Mouse (Mus musculus) heart, embryonic 12.5 days (tissue): Measurements from ENCODE around the gene Mrps27. TPM values are rescaled to one million over a fixed set of nuclear protein-coding genes. Genes with fewer than 3 reads are reported as not detected.

ENCODE experiments used
- ATAC-seq: fragments of 200-750 bp; cut with Nextera tagmentation; 2 replicates; pipeline ENCODE4 v1.8.0; 2017; ENCODE audit warnings: moderate TSS enrichment, moderate library complexity; ENCODE audit not compliant: insufficient number of reproducible peaks, low FRiP score
- H3K27ac ChIP-seq: fragments of 300-500 bp; sonication (generic); 2 replicates; pipeline ENCODE4 v1.5.1; 2016; ENCODE audit warnings: mild to moderate bottlenecking, moderate library complexity; ENCODE audit not compliant: poor library complexity, severe bottlenecking
- H3K27me3 ChIP-seq: fragments of 300-500 bp; sonication (generic); replicated peaks from 2 replicates; pipeline ENCODE4 v1.6.1; 2016; ENCODE audit warnings: mild to moderate bottlenecking, moderate library complexity
- H3K36me3 ChIP-seq: fragments of 300-500 bp; sonication (generic); 2 replicates; pipeline ENCODE4 v1.6.1; 2016; ENCODE audit warnings: mild to moderate bottlenecking, moderate library complexity
- H3K4me1 ChIP-seq: fragments of 300-500 bp; sonication (generic); replicated peaks from 2 replicates; pipeline ENCODE4 v1.6.1; 2016; ENCODE audit warnings: mild to moderate bottlenecking
- H3K4me2 ChIP-seq: fragments of 300-500 bp; sonication (generic); 2 replicates; pipeline ENCODE4 v1.6.1; 2016; ENCODE audit warnings: mild to moderate bottlenecking, moderate library complexity
- H3K4me3 ChIP-seq: fragments of 300-500 bp; sonication (generic); 2 replicates; pipeline ENCODE4 v1.5.1; 2016; ENCODE audit warnings: mild to moderate bottlenecking
- H3K9ac ChIP-seq: fragments of 300-500 bp; sonication (generic); 2 replicates; pipeline ENCODE4 v1.6.1; 2016; ENCODE audit warnings: mild to moderate bottlenecking, moderate library complexity
- H3K9me3 ChIP-seq: fragments of 300-500 bp; sonication (generic); replicated peaks from 2 replicates; pipeline ENCODE4 v1.6.1; 2016; ENCODE audit warnings: mild to moderate bottlenecking, moderate library complexity
- WGBS: fragments of 180-500 bp; shearing (Covaris S2); methylation state at CpG from one replicate; pipeline ENCODE4 v1.1.7; 2016; 5-methylcytosine and 5-hydroxymethylcytosine counted together
- polyA plus RNA-seq: library from polyadenylated mRNA; unstranded; fragments of >200 nt; fragmentation: Nextera tagmentation; extraction: Ambion mirVana; gene quantifications from 2 replicates; pipeline ENCODE4 v1.2.1, GENCODE M21; 2016

Mrps27 gene
- polyA plus RNA-seq, 1 experiment from 2014 or later: 72.6 TPM

DNA sequence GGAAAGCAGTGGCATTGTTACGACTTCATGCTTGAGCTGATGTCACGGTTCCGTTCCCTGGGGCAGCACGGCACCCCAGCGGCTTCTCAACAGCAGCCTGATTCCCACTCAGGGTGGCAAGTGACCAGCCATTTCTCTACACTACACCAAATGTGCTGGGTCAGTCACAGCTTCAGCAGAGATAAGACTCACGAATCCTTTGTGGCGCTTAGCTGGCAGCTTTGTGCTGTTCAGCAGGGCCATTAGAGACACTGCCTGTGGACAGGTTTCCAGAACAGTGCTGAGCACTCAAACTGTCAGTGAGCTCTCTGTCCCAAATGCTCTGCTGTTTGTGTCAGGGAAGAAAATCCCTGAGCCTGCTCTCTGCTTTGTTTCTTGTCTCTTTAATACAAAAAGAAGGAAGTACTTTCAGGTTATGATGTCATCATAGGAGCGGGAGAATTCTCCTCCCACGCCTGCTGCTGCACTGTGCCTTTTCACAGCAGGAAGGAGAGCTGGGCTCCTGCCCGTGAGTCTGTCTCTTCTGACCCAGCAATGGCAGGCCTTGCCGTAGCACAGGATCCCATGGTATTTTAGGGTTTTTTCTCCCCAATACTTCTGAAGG, 68.0 kb downstream of the Mrps27 start:
- Histone ChIP-seq H3K36me3 (peaks cover 41% of the 10 kb centered on the region), H3K9me3 (no peaks in the 10 kb centered on the region), H3K4me2 (no peak overlapping the region), H3K27ac (peak overlapping the region; percentile 78), H3K4me1 (peaks cover 44% of the 10 kb centered on the region), H3K27me3 (no peaks in the 10 kb centered on the region), H3K9ac (no peak overlapping the region), H3K4me3 (no peak overlapping the region)
- 44% methylated on average over 11 of the region's 11 CpGs for WGBS
- ATAC-seq: peak; percentile 58; the same call in 1 of the 2 replicates

DNA sequence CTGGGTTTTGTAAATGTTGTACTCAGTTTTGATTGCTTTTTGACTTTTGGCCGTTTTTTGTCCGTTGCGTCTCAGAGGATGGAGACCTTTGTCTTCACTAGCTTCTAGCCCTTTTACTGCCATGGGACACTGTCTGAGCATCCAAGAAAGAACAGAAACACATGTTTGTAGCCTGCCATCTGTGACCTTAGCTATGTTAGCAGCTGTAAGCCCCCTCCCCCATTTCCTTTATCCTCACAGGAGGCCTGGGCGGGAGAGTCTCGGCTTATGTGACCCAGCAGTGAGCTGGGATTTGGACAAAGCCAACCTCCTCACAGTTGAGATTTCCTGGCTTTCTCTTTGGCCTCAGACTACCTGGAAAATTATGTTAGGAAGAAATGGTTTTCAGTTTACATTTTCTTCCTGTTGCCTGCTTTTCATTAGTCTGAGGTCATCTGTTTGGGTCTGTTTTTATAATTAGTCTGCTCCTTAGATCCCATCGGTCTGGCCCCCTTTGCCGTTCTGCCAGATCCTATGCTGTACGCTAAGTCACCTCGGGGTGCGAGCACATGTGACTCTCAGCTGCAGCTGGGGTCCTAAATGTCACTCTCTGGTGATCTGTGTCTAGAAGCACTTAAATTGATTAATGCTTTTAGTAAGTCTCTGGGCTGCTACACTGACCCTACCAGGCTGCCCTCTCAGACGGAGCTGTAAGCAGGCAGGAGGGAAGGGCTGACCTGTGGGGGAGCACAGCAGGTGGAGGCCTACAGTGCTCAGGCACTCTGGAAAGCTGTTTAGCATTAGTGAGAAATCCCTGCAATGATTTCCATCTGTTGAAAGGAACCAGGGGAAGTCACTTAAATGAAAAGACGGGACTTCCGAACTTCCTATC, 69.1 kb downstream of the Mrps27 start:
- Histone ChIP-seq H3K4me1 (peaks cover 44% of the 10 kb centered on the region), H3K27ac (no peak overlapping the region), H3K9me3 (no peaks in the 10 kb centered on the region), H3K4me3 (no peak overlapping the region), H3K27me3 (no peaks in the 10 kb centered on the region), H3K4me2 (no peak overlapping the region), H3K9ac (no peak overlapping the region), H3K36me3 (peaks cover 41% of the 10 kb centered on the region)
- 75% methylated on average over 13 of the region's 13 CpGs for WGBS
- no peak for ATAC-seq

DNA sequence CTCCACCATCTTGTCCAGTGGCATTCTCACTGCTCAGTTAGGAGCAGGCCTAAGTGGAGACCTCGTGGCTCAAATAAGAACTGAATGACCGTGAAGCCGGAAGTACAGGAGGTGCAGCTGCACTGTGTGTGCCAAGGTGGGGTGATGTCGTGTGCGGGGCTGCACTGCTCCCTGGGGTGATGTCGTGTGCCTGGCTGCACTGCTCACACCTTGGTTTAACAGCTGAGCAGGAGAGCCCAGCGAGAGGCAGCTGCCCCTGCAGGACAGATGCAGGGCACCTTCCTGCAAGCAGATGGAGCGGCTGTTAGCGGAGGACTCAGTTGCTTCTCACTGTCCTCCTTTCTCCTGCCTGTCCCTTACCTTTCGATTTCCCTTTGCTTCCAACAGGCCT, 69.8 kb downstream of the Mrps27 start:
- 72% methylated on average over 10 of the region's 10 CpGs for WGBS
- Histone ChIP-seq H3K9me3 (no peaks in the 10 kb centered on the region), H3K4me3 (no peak overlapping the region), H3K27me3 (no peaks in the 10 kb centered on the region), H3K27ac (no peak overlapping the region), H3K36me3 (peaks cover 41% of the 10 kb centered on the region), H3K4me1 (peaks cover 51% of the 10 kb centered on the region), H3K9ac (no peak overlapping the region), H3K4me2 (no peak overlapping the region)
- ATAC-seq: no peak

DNA sequence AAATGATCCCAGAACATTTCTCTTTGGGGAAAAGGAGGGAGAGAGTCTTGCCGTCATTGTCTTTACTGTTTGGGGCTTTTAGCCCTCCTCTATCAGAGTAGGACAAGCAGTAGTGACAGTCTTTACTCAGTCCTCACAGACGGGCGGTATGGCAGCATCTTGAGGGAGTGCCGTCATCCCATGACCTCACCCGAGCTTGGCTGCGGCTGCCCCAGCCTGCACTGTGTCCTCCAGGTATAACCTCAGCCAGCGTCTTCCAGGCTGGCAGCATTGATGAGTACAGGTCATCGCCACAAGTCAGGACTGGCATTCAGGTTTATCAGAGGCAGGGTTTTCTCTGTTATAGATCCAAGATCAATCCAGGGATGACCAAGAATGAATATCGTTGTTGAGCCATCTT, 72.0 kb downstream of the Mrps27 start:
- no peak overlapping the region for H3K9ac ChIP-seq
- H3K4me2 ChIP-seq: no peak overlapping the region
- no peaks in the 10 kb centered on the region for H3K27me3 ChIP-seq
- H3K27ac ChIP-seq: no peak overlapping the region
- ATAC-seq: no peak
- no peak overlapping the region for H3K4me3 ChIP-seq
- H3K9me3 ChIP-seq: no peaks in the 10 kb centered on the region
- H3K36me3 ChIP-seq: peaks cover 29% of the 10 kb centered on the region
- WGBS: 56% methylated on average over 9 of the region's 9 CpGs
- peaks cover 55% of the 10 kb centered on the region for H3K4me1 ChIP-seq

DNA sequence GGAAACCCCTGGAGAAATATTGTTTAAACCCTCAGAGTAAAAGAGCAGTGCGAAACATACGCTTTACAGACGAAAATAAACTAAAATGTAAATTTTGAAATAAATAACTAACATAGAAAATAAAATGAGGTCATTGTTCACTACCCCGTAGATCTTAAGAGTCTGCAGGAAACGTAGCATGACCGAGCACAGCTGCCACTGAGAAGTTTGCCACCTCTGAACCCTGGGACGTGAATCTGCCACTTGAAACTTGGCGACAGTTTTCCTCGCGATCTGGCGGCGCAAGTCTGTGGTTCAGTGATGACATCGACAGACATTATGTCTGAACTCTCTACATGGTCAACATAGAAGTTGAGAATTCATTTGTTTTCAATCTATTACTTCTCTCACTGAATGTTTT, 79.0 kb downstream of the Mrps27 start:
- Histone ChIP-seq H3K27ac (no peak overlapping the region), H3K9ac (no peak overlapping the region), H3K4me3 (no peak overlapping the region), H3K4me2 (no peak overlapping the region), H3K36me3 (peaks cover 53% of the 10 kb centered on the region), H3K27me3 (no peaks in the 10 kb centered on the region), H3K9me3 (no peaks in the 10 kb centered on the region), H3K4me1 (peaks cover 16% of the 10 kb centered on the region)
- WGBS: 77% methylated on average over 13 of the region's 13 CpGs
- ATAC-seq: no peak

DNA sequence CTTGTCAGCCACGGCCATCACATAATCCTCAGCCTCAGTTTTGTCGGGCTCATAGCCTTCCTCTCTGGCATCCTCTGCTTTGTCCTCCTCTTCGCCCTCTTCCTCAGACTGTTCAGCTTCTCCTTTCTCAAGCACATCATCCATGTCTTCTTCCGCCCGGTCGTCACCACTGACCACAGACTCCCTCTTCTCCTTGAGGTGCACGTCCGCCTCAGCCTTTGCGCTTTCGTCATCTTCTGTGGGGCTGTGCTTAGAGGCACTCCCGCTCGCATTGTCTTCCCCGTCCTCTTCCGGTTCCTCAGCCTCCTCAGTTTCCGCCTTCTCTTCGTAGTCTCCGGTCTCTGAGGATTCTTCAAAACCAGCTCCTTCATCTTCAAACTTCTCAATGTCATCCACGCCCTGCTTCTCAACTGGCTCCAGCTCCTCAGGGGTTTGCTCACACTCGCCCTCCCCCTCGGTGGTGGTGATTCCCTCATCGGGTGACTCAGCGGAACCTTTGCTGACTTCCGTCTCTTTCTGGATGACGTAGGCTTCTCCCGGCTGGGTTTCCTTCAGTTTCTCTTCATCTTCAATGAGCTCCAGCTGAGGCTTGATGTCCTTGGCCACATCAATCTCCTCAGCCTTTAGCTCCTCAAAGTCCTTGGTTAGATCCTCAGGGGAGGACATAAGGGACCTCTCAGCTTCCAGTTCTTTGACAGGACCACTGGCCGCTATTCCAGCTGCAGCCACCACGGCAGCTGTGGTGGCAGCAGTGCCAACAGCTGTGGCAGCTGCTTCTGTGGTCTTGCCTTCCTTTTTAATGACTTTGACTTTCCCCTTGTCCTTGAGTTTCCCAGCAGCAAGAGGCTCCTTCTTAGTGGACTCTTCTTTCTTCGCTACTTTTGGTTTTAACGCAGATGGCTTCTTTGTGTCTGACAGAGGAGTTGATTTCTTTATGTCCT, 88.8 kb downstream of the Mrps27 start:
- WGBS: 90% methylated on average over 29 of the region's 29 CpGs
- Histone ChIP-seq H3K36me3 (peaks cover 88% of the 10 kb centered on the region), H3K4me1 (0 out of 2 replicates have a peak, but pooled peaks cover 3% of the 10 kb centered on the region), H3K27ac (no peak overlapping the region), H3K4me2 (no peak overlapping the region), H3K27me3 (no peaks in the 10 kb centered on the region), H3K9me3 (no peaks in the 10 kb centered on the region), H3K4me3 (no peak overlapping the region), H3K9ac (no peak overlapping the region)
- no peak for ATAC-seq

DNA sequence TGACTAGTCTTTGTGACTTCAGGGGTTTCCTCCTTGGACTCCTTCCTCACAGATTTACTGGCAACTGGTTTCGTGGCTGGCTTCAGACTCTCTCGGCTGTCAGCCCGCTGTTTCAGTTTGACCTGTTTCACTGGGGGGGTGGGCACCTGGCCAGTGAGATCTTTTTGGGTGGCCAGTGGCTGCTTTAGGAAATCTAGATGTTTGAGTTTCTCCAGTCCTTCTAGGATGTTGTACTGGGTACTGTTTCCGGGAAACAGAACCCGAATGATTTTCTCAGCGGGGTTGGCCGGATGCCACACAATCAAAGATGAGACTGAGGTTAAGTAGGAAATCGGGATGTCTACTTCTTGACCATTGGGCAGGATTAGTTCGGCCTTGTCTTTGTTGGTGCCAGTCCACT, 89.9 kb downstream of the Mrps27 start:
- Histone ChIP-seq H3K4me1 (0 out of 2 replicates have a peak, but pooled peaks cover 3% of the 10 kb centered on the region), H3K4me2 (no peak overlapping the region), H3K4me3 (no peak overlapping the region), H3K27me3 (no peaks in the 10 kb centered on the region), H3K36me3 (peaks cover 85% of the 10 kb centered on the region), H3K9me3 (no peaks in the 10 kb centered on the region), H3K9ac (no peak overlapping the region), H3K27ac (no peak overlapping the region)
- 90% methylated on average over 9 of the region's 9 CpGs for WGBS
- ATAC-seq: no peak

DNA sequence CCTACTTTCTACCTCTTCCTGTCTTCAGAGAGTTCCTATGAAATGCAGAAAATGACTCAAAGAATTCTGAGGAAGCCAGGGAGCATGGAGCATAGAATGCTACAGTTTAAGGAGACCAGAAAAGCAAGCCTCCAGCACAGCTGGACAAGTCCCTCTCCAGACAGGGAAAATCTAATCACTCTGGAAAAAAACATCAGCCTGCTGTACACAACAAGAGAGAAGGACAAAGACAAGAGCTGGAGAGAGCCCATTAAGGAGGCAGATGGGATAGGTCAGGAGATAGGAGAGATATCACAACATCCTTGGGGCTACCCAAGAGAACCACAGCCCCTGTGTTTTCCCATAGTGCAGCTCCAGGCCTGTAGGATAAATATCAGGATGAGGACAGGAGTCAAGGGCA, 92.5 kb downstream of the Mrps27 start:
- 0 out of 2 replicates have a peak, but pooled peaks cover 3% of the 10 kb centered on the region for H3K4me1 ChIP-seq
- no peaks in the 10 kb centered on the region for H3K9me3 ChIP-seq
- no peak overlapping the region for H3K27ac ChIP-seq
- no peak overlapping the region for H3K9ac ChIP-seq
- H3K4me2 ChIP-seq: no peak overlapping the region
- no peak overlapping the region for H3K4me3 ChIP-seq
- H3K27me3 ChIP-seq: no peaks in the 10 kb centered on the region
- ATAC-seq: no peak
- H3K36me3 ChIP-seq: peaks cover 85% of the 10 kb centered on the region

DNA sequence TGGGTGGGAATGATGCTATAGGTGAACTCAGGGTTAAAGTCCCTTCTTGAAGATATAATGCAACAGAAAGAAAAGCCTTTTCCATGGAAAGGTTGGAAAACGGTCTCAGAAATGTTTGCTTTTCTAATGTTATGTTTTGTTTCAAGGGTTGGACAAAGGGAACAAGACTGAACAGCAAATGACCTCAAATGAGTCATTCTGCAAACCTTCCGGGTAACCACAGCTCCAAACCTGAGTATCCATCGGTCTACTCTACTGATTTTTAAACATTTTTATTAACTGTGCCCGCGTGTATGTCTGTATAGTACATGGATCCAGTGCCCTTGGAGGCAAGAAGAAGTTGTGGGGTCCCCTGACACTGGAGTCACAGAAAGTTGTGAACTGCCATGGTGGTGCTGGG, 94.8 kb downstream of the Mrps27 start:
- no peak overlapping the region for H3K9ac ChIP-seq
- H3K27ac ChIP-seq: no peak overlapping the region
- H3K4me2 ChIP-seq: no peak overlapping the region
- H3K27me3 ChIP-seq: no peaks in the 10 kb centered on the region
- no peak for ATAC-seq
- 0 out of 2 replicates have a peak, but pooled peaks cover 5% of the 10 kb centered on the region for H3K4me1 ChIP-seq
- H3K9me3 ChIP-seq: no peaks in the 10 kb centered on the region
- WGBS: 85% methylated on average over 5 of the region's 5 CpGs
- no peak overlapping the region for H3K4me3 ChIP-seq
- peaks cover 76% of the 10 kb centered on the region for H3K36me3 ChIP-seq

DNA sequence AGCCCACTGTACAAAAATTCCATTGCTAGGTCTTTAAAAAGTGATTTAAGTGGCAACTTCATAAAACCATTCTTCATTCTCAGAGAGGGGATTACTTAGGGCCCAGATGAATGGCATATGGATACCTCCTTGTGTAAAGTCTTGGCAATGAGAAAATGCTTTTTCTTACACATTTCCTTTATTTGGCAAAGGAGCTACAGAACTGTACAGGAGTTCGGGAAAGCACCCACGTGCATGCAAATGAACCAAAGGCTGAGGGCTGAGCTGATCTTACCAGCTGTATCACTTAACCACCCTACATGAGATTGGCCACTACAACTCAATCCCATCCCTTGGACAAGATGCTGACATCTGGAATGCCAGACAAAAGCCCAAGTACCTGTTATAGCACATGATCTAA, 95.6 kb downstream of the Mrps27 start:
- WGBS: 86% methylated on average over 2 of the region's 2 CpGs
- Histone ChIP-seq H3K9me3 (no peaks in the 10 kb centered on the region), H3K36me3 (peaks cover 68% of the 10 kb centered on the region), H3K4me2 (no peak overlapping the region), H3K4me3 (no peak overlapping the region), H3K9ac (no peak overlapping the region), H3K4me1 (peaks cover 12% of the 10 kb centered on the region), H3K27me3 (no peaks in the 10 kb centered on the region), H3K27ac (no peak overlapping the region)
- no peak for ATAC-seq
